Mouse (Mus musculus): ENCODE data around the gene Jaml.

DNA sequence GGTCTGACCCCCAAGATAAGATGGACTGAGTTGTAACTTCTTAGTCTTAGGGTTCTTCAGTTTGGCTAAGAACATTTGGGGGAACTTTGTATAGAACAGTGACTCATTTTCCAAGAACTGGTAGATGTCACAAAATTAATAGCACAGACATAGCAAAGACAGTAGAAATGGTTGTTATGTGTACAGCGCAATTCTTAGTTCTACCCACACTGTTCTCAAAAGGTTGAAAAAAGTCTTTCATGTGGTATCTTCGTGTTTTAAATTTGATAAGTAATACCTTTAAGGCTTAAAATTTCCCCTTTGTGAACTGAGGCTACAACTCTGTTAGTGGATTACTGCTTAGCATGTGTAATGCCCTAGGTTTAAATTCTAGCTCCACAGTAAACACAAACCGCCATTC is 4.1 kb downstream of the Jaml start:
- TF ChIP-seq CTCF (IDR thresholded peaks at IDR 0.05; ENCODE audit: low read depth, low read length) (no peak), POLR2A (IDR thresholded peaks at IDR 0.05; ENCODE audit: borderline replicate concordance, low read depth, low read length) (no peak)
